Mouse (Mus musculus) c-Kit-negative CD71-positive TER-119-positive erythroid progenitor cells, embryonic 14.5 days (primary cell): ENCODE measurements around the gene Sox10.

Experiments used
- DNase-seq: peaks from one replicate; pipeline ENCODE4 v3.0.0-alpha.2; 2013; ENCODE audit warnings: low read depth, low spot score

Sox10 gene

GRCm38 (mm10) chr15:79123751-79124150 lies 41.3 kb downstream of the Sox10 start:
- DNase-seq: no peak

GRCm38 (mm10) chr15:79122546-79122945 lies 42.5 kb downstream of the Sox10 start:
- no peak for DNase-seq

- no peak for DNase-seq
Measured at GRCm38 (mm10) chr15:79122119-79122518, 42.9 kb downstream of the Sox10 start.

- no peak for DNase-seq
Measured at GRCm38 (mm10) chr15:79119491-79119890, 45.5 kb downstream of the Sox10 start.

GRCm38 (mm10) chr15:79115276-79115675 lies 49.8 kb downstream of the Sox10 start:
- DNase-seq: no peak

- no peak for DNase-seq
Measured at GRCm38 (mm10) chr15:79111774-79112173, 53.3 kb downstream of the Sox10 start.

- DNase-seq: no peak
Measured at GRCm38 (mm10) chr15:79110528-79110927, 54.5 kb downstream of the Sox10 start.

GRCm38 (mm10) chr15:79110031-79110430 lies 55.0 kb downstream of the Sox10 start:
- DNase-seq: no peak

GRCm38 (mm10) chr15:79109321-79109934 lies 55.6 kb downstream of the Sox10 start:
- DNase-seq: no peak

- DNase-seq: no peak
Measured at GRCm38 (mm10) chr15:79108421-79109320, 56.4 kb downstream of the Sox10 start, which contains the start of gene Micall1. Gene Micall1, plus strand, starts transcription at chr15:79108898.

GRCm38 (mm10) chr15:79107966-79108365 lies 57.1 kb downstream of the Sox10 start:
- no peak for DNase-seq

- no peak for DNase-seq
Measured at GRCm38 (mm10) chr15:79105804-79106203, 59.2 kb downstream of the Sox10 start.
